Mouse (Mus musculus) heart, embryonic 14.5 days (tissue): ENCODE results near the gene Hist1h3h. TPM values are rescaled to one million over a fixed set of nuclear protein-coding genes. Genes with fewer than 3 reads are reported as not detected.
"Not testable (repeated sequence)": the region's sequence is repeated elsewhere in the genome, so short reads cannot be mapped to it uniquely, and the experiment has no call there.

Source experiments
- ATAC-seq: fragments of 200-750 bp; cut with Nextera tagmentation; 2 replicates; pipeline ENCODE4 v1.8.0; 2017; ENCODE audit warnings: low read depth, moderate TSS enrichment; ENCODE audit not compliant: insufficient number of reproducible peaks, insufficient read depth, low FRiP score
- H3K27ac ChIP-seq, 2 experiments: fragments of 200-500 bp in 1 of 2; fragments of 300-500 bp in 1 of 2; sonication (generic) in 1 of 2; replicated peaks in 1 of 2; 2 replicates each; pipeline ENCODE4 v1.5.1; 2012 to 2014; ENCODE audit warnings: low read depth in 2 of 2, low read length in 2 of 2, control low read depth in 1 of 2, mild to moderate bottlenecking in 1 of 2, mixed read lengths in 1 of 2; ENCODE audit not compliant: control insufficient read depth in 1 of 2, insufficient read depth in 1 of 2
- H3K27me3 ChIP-seq: fragments of 300-500 bp; sonication (generic); 2 replicates; pipeline ENCODE4 v1.6.1; 2014; ENCODE audit warnings: mild to moderate bottlenecking, low read length, control low read depth; ENCODE audit not compliant: control insufficient read depth, insufficient read depth
- H3K36me3 ChIP-seq: fragments of 300-500 bp; sonication (generic); 2 replicates; pipeline ENCODE4 v1.6.1; 2014; ENCODE audit warnings: mild to moderate bottlenecking, control low read depth, low read length, mixed read lengths; ENCODE audit not compliant: control insufficient read depth, insufficient read depth
- H3K4me1 ChIP-seq, 2 experiments: fragments of 200-500 bp in 1 of 2; fragments of 300-500 bp in 1 of 2; sonication (generic) in 1 of 2; 2 replicates each; pipeline ENCODE4 v1.6.1; 2012 to 2014; ENCODE audit warnings: low read length in 2 of 2, control low read depth in 1 of 2, mixed read lengths in 1 of 2; ENCODE audit not compliant: control insufficient read depth in 2 of 2, insufficient read depth in 2 of 2
- H3K4me2 ChIP-seq: fragments of 300-500 bp; sonication (generic); 2 replicates; pipeline ENCODE4 v1.6.1; 2014; ENCODE audit warnings: mild to moderate bottlenecking, low read length
- H3K4me3 ChIP-seq, 2 experiments: fragments of 200-500 bp in 1 of 2; fragments of 300-500 bp in 1 of 2; sonication (generic) in 1 of 2; 2 replicates each; pipeline ENCODE4 v1.5.1; 2012 to 2014; ENCODE audit warnings: low read length in 2 of 2, mild to moderate bottlenecking in 2 of 2, control low read depth in 1 of 2, low read depth in 1 of 2, moderate library complexity in 1 of 2; ENCODE audit not compliant: control insufficient read depth in 1 of 2, insufficient read depth in 1 of 2
- H3K9ac ChIP-seq: fragments of 300-500 bp; sonication (generic); 2 replicates; pipeline ENCODE4 v1.6.1; 2014; ENCODE audit warnings: mild to moderate bottlenecking, low read length
- H3K9me3 ChIP-seq: fragments of 300-500 bp; sonication (generic); 2 replicates; pipeline ENCODE4 v1.6.1; 2016; ENCODE audit warnings: low read length, control low read depth; ENCODE audit not compliant: control insufficient read depth
- WGBS: fragments of 180-500 bp; shearing (Covaris S2); extraction: QIAGEN DNeasy Blood & Tissue Kit; methylation state at CpG from one replicate; pipeline ENCODE4 v1.1.7; 2014; 5-methylcytosine and 5-hydroxymethylcytosine counted together
- polyA plus RNA-seq: library from polyadenylated mRNA; unstranded; fragments of >200 nt; fragmentation: Nextera tagmentation; extraction: Ambion mirVana; gene quantifications from 2 replicates; pipeline ENCODE4 v1.2.1, GENCODE M21; 2014

The Hist1h3h gene
- polyA plus RNA-seq, result 2.4 and 4.4 TPM in 2 replicates

- ATAC-seq, result peak; percentile 35; the same call in 1 of the 2 replicates
- Histone ChIP-seq H3K27ac (peak within 1 kb of the TSS; percentile 79 to 92), H3K4me1 (peaks cover 5 to 23% of the 10 kb centered on the region in 2 experiments), H3K9ac (peak within 1 kb of the TSS; percentile 74), H3K4me3 (peak within 1 kb of the TSS; percentile 37 to 44), H3K4me2 (peak within 1 kb of the TSS; percentile 74)
- not testable (repeated sequence) for H3K27me3 ChIP-seq, H3K9me3 ChIP-seq, H3K36me3 ChIP-seq
- 3% methylated on average over 22 of the region's 56 CpGs for WGBS
These were observed at the start of gene Hist1h3h for GRCm38 (mm10) chr13:21717397-21718357. Hist1h3h (plus strand) TSS chr13:21717659.

GRCm38 (mm10) chr13:21677305-21677704, 40.2 kb upstream of the Hist1h3h start, which contains the start of gene Olfr1360:
Olfr1360 (minus strand) TSS chr13:21677405.
- Histone ChIP-seq H3K9ac (no peak within 1 kb of the TSS), H3K27me3 (no peaks in the 10 kb centered on the region), H3K4me1 (no peaks in the 10 kb centered on the region), H3K27ac (no peak within 1 kb of the TSS), H3K4me3 (no peak within 1 kb of the TSS), H3K36me3 (no peaks in the 10 kb centered on the region), H3K9me3 (no peaks in the 10 kb centered on the region), H3K4me2 (no peak within 1 kb of the TSS)
- 73% methylated on average over 2 of the region's 2 CpGs for WGBS
- ATAC-seq, result no peak

- H3K9ac ChIP-seq, result no peak within 1 kb of the TSS
- no peak for ATAC-seq
- no peak within 1 kb of the TSS for H3K27ac ChIP-seq
- H3K4me2 ChIP-seq, result no peak within 1 kb of the TSS
- no peak within 1 kb of the TSS for H3K4me3 ChIP-seq
- H3K4me1 ChIP-seq, result no peaks in the 10 kb centered on the region
- H3K27me3 ChIP-seq, result no peaks in the 10 kb centered on the region
- H3K36me3 ChIP-seq, result no peaks in the 10 kb centered on the region
- H3K9me3 ChIP-seq, result no peaks in the 10 kb centered on the region
These were observed 19.6 kb upstream of the Hist1h3h start, which contains the start of gene Olfr1359 for GRCm38 (mm10) chr13:21697811-21698210. Olfr1359 (plus strand) TSS chr13:21698111.

- no peaks in the 10 kb centered on the region for H3K4me1 ChIP-seq
- 64% methylated on average over 4 of the region's 4 CpGs for WGBS
These were observed 10.8 kb upstream of the Hist1h3h start for GRCm38 (mm10) chr13:21706669-21707068.

GRCm38 (mm10) chr13:21710031-21710711, 7.3 kb upstream of the Hist1h3h start:
- Histone ChIP-seq H3K4me3 (peak overlapping the region; percentile 49 to 93), H3K9ac (peak overlapping the region; percentile 65), H3K27me3 (no peaks in the 10 kb centered on the region), H3K27ac (peak overlapping the region; percentile 77 to 98), H3K9me3 (no peaks in the 10 kb centered on the region), H3K4me2 (peak overlapping the region; percentile 79), H3K4me1 (peaks cover 2 to 4% of the 10 kb centered on the region in 2 experiments; a peak in 3 of 4 replicates), H3K36me3 (no peaks in the 10 kb centered on the region)
- WGBS, result under 1% methylated on average over 32 of the region's 32 CpGs
- ATAC-seq, result peak; percentile 71

More at GRCm38 (mm10) chr13:21706669-21707068, 10.8 kb upstream of the Hist1h3h start:
- Histone ChIP-seq H3K27me3 (no peaks in the 10 kb centered on the region), H3K4me3 (no peak overlapping the region), H3K9ac (no peak overlapping the region), H3K36me3 (no peaks in the 10 kb centered on the region), H3K27ac (no peak overlapping the region), H3K4me2 (no peak overlapping the region), H3K9me3 (no peaks in the 10 kb centered on the region)
- ATAC-seq, result no peak

- Histone ChIP-seq H3K4me2 (peak overlapping the region; percentile 79), H3K4me3 (peak overlapping the region; percentile 49 to 58), H3K27me3 (no peaks in the 10 kb centered on the region), H3K9me3 (no peaks in the 10 kb centered on the region), H3K27ac (peak overlapping the region; percentile 59 to 66; a peak in 3 of 4 replicates), H3K9ac (peak overlapping the region; percentile 74), H3K4me1 (peaks cover 3 to 7% of the 10 kb centered on the region in 2 experiments; a peak in 3 of 4 replicates), H3K36me3 (no peaks in the 10 kb centered on the region)
- 3% methylated on average over 22 of the region's 22 CpGs for WGBS
- peak; percentile 79; the same call in 1 of the 2 replicates for ATAC-seq
These were observed 6.5 kb upstream of the Hist1h3h start for GRCm38 (mm10) chr13:21710821-21711525.

GRCm38 (mm10) chr13:21711698-21712097, 5.8 kb upstream of the Hist1h3h start:
- Histone ChIP-seq H3K9ac (peak overlapping the region; percentile 74; the same call in 1 of the 2 replicates), H3K4me1 (peaks cover 3 to 7% of the 10 kb centered on the region in 2 experiments; a peak in 3 of 4 replicates), H3K27ac (peak overlapping the region in 1 of 2 experiments; percentile 59; a peak in 2 of 4 replicates), H3K4me3 (peak overlapping the region in 1 of 2 experiments; percentile 49; a peak in 2 of 4 replicates), H3K4me2 (peak overlapping the region; percentile 79), H3K27me3 (no peaks in the 10 kb centered on the region), H3K9me3 (no peaks in the 10 kb centered on the region), H3K36me3 (no peaks in the 10 kb centered on the region)
- WGBS, result 31% methylated on average over 4 of the region's 4 CpGs
- no peak for ATAC-seq
